Mouse (Mus musculus) limb, embryonic 12.5 days (tissue): ENCODE data around the gene Nek6. TPM values are rescaled to one million over a fixed set of nuclear protein-coding genes. Genes with fewer than 3 reads are reported as not detected.

Experiments
- ATAC-seq: fragments of 200-750 bp; cut with Nextera tagmentation; 2 replicates; pipeline ENCODE4 v1.8.0; 2017; ENCODE audit warnings: low read depth, moderate TSS enrichment; ENCODE audit not compliant: insufficient number of reproducible peaks, insufficient read depth, low FRiP score, low TSS enrichment
- H3K27ac ChIP-seq: fragments of 300-500 bp; sonication (generic); 2 replicates; pipeline ENCODE4 v1.5.1; 2016; ENCODE audit warnings: mild to moderate bottlenecking, moderate library complexity
- H3K27me3 ChIP-seq: fragments of 300-500 bp; sonication (generic); 2 replicates; pipeline ENCODE4 v1.6.1; 2016; ENCODE audit warnings: mild to moderate bottlenecking, moderate library complexity
- H3K36me3 ChIP-seq: fragments of 300-500 bp; sonication (generic); 2 replicates; pipeline ENCODE4 v1.6.1; 2016; ENCODE audit warnings: mild to moderate bottlenecking, moderate library complexity
- H3K4me1 ChIP-seq: fragments of 300-500 bp; sonication (generic); replicated peaks from 2 replicates; pipeline ENCODE4 v1.6.1; 2016
- H3K4me2 ChIP-seq: fragments of 300-500 bp; sonication (generic); 2 replicates; pipeline ENCODE4 v1.6.1; 2016; ENCODE audit warnings: mild to moderate bottlenecking, moderate library complexity
- H3K4me3 ChIP-seq: fragments of 300-500 bp; sonication (generic); replicated peaks from 2 replicates; pipeline ENCODE4 v1.5.1; 2016; ENCODE audit warnings: mild to moderate bottlenecking
- H3K9ac ChIP-seq: fragments of 300-500 bp; sonication (generic); replicated peaks from 2 replicates; pipeline ENCODE4 v1.6.1; 2016; ENCODE audit warnings: mild to moderate bottlenecking, moderate library complexity
- H3K9me3 ChIP-seq: fragments of 300-500 bp; sonication (generic); 2 replicates; pipeline ENCODE4 v1.6.1; 2016; ENCODE audit warnings: mild to moderate bottlenecking, moderate library complexity
- WGBS: fragments of 180-500 bp; shearing (Covaris S2); methylation state at CpG from one replicate; pipeline ENCODE4 v1.1.7; 2016; 5-methylcytosine and 5-hydroxymethylcytosine counted together
- polyA plus RNA-seq: library from polyadenylated mRNA; unstranded; fragments of >200 nt; fragmentation: Nextera tagmentation; extraction: Ambion mirVana; gene quantifications from 2 replicates; pipeline ENCODE4 v1.2.1, GENCODE M21; 2016

Nek6 gene
- polyA plus RNA-seq, 1 experiment from 2014 or later: 140 TPM

DNA sequence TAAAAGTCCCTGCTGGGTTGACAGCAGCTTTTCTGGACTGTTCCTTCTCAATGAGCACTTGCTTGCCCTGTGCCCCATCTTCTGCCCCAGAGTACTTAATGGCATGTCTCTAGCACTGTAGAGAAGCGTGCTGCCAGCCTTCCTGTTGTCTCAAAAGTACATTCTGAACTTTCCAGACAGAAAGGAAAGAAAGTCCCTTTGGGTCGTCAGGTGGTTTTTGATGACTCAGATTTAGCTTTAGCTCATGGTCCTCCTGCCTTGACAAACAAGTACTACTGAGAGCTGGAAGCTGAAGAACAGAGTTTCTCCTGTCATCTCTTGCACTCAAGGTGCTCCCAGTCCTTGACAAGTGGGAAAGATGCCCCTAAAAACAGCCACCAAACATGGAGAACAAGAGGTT lies 98.7 kb downstream of the Nek6 start:
- Histone ChIP-seq H3K36me3 (peaks cover 62% of the 10 kb centered on the region), H3K4me2 (no peak overlapping the region), H3K4me3 (no peak overlapping the region), H3K9me3 (no peaks in the 10 kb centered on the region), H3K27ac (no peak overlapping the region), H3K9ac (no peak overlapping the region), H3K27me3 (no peaks in the 10 kb centered on the region), H3K4me1 (no peaks in the 10 kb centered on the region)
- 87% methylated on average over 2 of the region's 2 CpGs for WGBS
- no peak for ATAC-seq

DNA sequence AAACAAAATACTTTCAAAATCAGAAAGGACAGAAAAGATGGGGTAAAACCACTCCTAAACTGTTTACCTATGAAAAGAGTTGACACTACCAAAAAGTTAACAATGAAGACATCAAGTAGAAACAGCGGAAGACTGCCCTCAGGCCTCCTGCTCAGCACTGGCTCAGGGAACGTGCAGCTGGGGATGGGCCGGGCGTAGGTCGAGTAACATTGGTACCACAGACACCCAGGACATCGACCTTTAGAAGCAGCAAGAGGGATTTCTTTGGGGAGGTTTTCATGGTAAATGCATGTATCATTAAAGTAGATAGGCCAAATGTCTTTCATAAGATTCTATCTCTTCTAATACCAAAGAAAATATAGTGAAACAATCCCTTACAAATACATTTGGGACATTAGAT lies 101.2 kb downstream of the Nek6 start:
- Histone ChIP-seq H3K4me2 (no peak overlapping the region), H3K36me3 (peaks cover 55% of the 10 kb centered on the region), H3K27me3 (no peaks in the 10 kb centered on the region), H3K27ac (no peak overlapping the region), H3K9me3 (no peaks in the 10 kb centered on the region), H3K9ac (no peak overlapping the region), H3K4me3 (no peak overlapping the region), H3K4me1 (0 out of 2 replicates have a peak, but pooled peaks cover 3% of the 10 kb centered on the region)
- WGBS: 88% methylated on average over 6 of the region's 6 CpGs
- no peak for ATAC-seq

- no peaks in the 10 kb centered on the region for H3K9me3 ChIP-seq
- H3K9ac ChIP-seq: no peak overlapping the region
- H3K4me2 ChIP-seq: no peak overlapping the region
- no peak overlapping the region for H3K27ac ChIP-seq
- 96% methylated on average over 3 of the region's 3 CpGs for WGBS
- ATAC-seq: no peak
- no peak overlapping the region for H3K4me3 ChIP-seq
- H3K27me3 ChIP-seq: no peaks in the 10 kb centered on the region
- peaks cover 58% of the 10 kb centered on the region for H3K36me3 ChIP-seq
- 0 out of 2 replicates have a peak, but pooled peaks cover 3% of the 10 kb centered on the region for H3K4me1 ChIP-seq
Measured at GRCm38 (mm10) chr2:38613576-38613975, 102.1 kb downstream of the Nek6 start.

GRCm38 (mm10) chr2:38614437-38614836 lies 103.0 kb downstream of the Nek6 start:
- Histone ChIP-seq H3K27me3 (no peaks in the 10 kb centered on the region), H3K36me3 (peaks cover 59% of the 10 kb centered on the region), H3K27ac (no peak overlapping the region), H3K4me3 (no peak overlapping the region), H3K4me2 (no peak overlapping the region), H3K4me1 (0 out of 2 replicates have a peak, but pooled peaks cover 3% of the 10 kb centered on the region), H3K9ac (no peak overlapping the region), H3K9me3 (no peaks in the 10 kb centered on the region)
- WGBS: 85% methylated on average over 6 of the region's 6 CpGs
- no peak for ATAC-seq

DNA sequence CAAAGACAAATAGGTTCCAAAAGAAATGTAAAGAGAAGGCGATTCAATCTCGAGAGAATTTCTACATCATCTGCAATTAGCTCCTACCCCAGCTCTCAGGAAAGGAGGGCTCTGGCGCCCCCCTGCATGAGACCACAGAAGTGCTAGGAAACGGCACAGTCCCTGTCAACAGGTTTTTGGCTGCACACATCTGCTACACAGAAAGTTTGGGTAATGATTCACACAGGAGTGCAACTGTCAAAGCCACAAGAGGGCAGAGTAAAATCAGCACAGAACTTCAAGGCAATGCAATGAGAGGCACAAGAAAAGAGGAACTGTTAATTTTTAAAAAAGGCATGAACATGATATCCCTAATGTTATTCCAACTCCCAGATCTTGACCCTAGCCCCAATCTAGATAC lies 104.6 kb downstream of the Nek6 start:
- Histone ChIP-seq H3K9ac (no peak overlapping the region), H3K27ac (no peak overlapping the region), H3K4me1 (0 out of 2 replicates have a peak, but pooled peaks cover 3% of the 10 kb centered on the region), H3K36me3 (peaks cover 56% of the 10 kb centered on the region), H3K9me3 (no peaks in the 10 kb centered on the region), H3K4me2 (no peak overlapping the region), H3K27me3 (no peaks in the 10 kb centered on the region), H3K4me3 (no peak overlapping the region)
- WGBS: 63% methylated on average over 4 of the region's 4 CpGs
- ATAC-seq: no peak

DNA sequence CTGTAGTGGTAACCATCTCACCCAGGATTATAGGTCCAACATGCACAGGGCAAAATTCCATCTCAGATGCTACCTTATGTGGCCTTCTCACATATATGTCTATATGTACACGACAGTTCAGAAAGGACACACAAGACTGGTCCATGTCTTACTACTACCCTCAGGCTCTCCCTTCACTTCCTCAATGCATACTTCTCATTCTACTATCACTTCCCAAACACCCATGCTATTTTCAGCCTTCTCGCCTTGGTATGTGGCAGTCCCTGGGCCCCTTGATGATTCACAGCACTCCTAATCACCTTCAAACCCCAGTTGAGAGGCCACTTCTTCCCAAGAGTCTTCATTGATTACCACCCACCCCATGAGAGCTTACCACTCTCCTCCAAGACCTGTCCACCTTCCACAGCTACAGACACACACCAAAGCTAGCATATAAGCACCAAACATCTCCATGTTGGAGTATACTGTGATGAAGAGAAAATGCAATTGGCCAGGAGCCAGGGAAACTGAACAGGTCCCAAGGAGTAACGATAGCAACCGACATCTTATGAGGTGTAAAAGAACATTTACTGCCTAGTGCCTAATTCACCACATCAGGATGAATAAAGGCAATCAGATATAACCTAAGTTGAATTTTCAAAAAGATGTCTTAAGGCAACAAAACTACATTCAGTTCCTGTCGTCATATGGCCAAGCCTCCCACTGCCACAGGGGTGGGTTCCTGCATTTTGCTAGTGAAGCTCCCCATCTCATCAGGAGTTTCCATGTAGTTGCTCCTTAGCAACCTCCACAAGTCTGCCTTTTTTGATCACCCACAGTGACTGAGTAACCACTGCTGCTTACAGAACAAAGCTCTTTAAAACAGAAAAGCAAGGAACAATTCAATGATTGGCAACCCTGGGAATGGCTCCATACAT lies 105.8 kb downstream of the Nek6 start:
- Histone ChIP-seq H3K27me3 (no peaks in the 10 kb centered on the region), H3K4me3 (no peak overlapping the region), H3K4me1 (0 out of 2 replicates have a peak, but pooled peaks cover 3% of the 10 kb centered on the region), H3K36me3 (peaks cover 60% of the 10 kb centered on the region), H3K27ac (no peak overlapping the region), H3K9ac (no peak overlapping the region), H3K4me2 (no peak overlapping the region), H3K9me3 (no peaks in the 10 kb centered on the region)
- ATAC-seq: no peak
- WGBS: 83% methylated on average over 5 of the region's 5 CpGs

GRCm38 (mm10) chr2:38619777-38620176 lies 108.3 kb downstream of the Nek6 start:
- Histone ChIP-seq H3K9me3 (no peaks in the 10 kb centered on the region), H3K4me3 (no peak overlapping the region), H3K27ac (no peak overlapping the region), H3K4me1 (0 out of 2 replicates have a peak, but pooled peaks cover 3% of the 10 kb centered on the region), H3K4me2 (no peak overlapping the region), H3K27me3 (no peaks in the 10 kb centered on the region), H3K36me3 (peaks cover 48% of the 10 kb centered on the region), H3K9ac (no peak overlapping the region)
- no peak for ATAC-seq
- WGBS: 94% methylated on average over 4 of the region's 4 CpGs

DNA sequence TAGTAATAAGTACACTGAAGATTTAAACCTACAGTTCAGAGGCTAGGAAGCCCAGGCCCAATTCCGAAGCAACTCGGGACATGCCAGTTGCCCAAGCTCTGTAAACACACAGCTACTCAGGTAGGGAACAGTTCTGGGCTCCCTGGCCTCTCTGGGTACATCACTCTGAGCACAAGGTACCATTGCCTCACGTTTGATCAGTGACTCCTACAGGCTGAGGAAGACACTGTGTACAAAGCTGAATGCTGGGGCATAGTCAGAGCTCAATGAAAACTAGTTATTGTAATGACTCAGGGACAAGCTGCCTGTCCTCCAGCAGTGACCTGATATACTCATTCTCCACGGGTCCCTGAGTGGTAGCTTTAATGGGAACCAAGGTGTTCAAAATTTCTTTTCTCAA lies 109.6 kb downstream of the Nek6 start:
- WGBS: 87% methylated on average over 4 of the region's 4 CpGs
- no peaks in the 10 kb centered on the region for H3K4me1 ChIP-seq
- H3K27me3 ChIP-seq: no peaks in the 10 kb centered on the region
- no peak overlapping the region for H3K4me2 ChIP-seq
- H3K9ac ChIP-seq: no peak overlapping the region
- peaks cover 59% of the 10 kb centered on the region for H3K36me3 ChIP-seq
- no peaks in the 10 kb centered on the region for H3K9me3 ChIP-seq
- H3K4me3 ChIP-seq: no peak overlapping the region
- ATAC-seq: no peak
- no peak overlapping the region for H3K27ac ChIP-seq

DNA sequence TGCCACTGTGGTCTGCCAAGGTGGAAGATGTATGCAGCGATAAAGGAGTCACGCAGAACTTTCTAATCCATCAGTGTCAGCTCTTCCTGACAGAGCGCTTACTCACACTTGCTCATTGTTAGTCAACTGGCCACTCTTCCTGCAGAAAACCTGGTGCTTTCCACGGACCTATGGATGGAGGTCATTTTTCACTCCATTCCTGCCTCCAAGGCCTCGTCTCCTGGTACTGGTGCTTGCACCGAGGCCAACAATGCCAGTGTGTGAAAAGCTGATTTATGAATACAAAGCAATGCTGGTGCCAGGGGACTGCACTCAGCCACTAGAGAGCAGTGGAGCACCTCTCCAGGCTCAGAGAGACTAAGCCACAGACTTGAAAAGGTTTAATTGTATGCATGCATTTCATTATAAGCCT lies 110.2 kb downstream of the Nek6 start:
- H3K4me2 ChIP-seq: no peak overlapping the region
- ATAC-seq: no peak

GRCm38 (mm10) chr2:38623411-38623810 lies 112.0 kb downstream of the Nek6 start:
- 84% methylated on average over 3 of the region's 3 CpGs for WGBS
- H3K9me3 ChIP-seq: no peaks in the 10 kb centered on the region
- peaks cover 66% of the 10 kb centered on the region for H3K36me3 ChIP-seq
- ATAC-seq: no peak
- no peak overlapping the region for H3K9ac ChIP-seq
- no peaks in the 10 kb centered on the region for H3K27me3 ChIP-seq
- no peak overlapping the region for H3K27ac ChIP-seq
- no peak overlapping the region for H3K4me3 ChIP-seq
- H3K4me1 ChIP-seq: no peaks in the 10 kb centered on the region
- H3K4me2 ChIP-seq: no peak overlapping the region

More for the DNA sequence above, 110.2 kb downstream of the Nek6 start:
- H3K4me1 ChIP-seq: no peaks in the 10 kb centered on the region
- H3K36me3 ChIP-seq: peaks cover 65% of the 10 kb centered on the region
- H3K27ac ChIP-seq: no peak overlapping the region
- H3K4me3 ChIP-seq: no peak overlapping the region
- H3K9ac ChIP-seq: no peak overlapping the region
- no peaks in the 10 kb centered on the region for H3K9me3 ChIP-seq
- WGBS: 78% methylated on average over 6 of the region's 6 CpGs
- H3K27me3 ChIP-seq: no peaks in the 10 kb centered on the region

- H3K36me3 ChIP-seq: peaks cover 66% of the 10 kb centered on the region
- H3K4me1 ChIP-seq: no peaks in the 10 kb centered on the region
- WGBS: 91% methylated on average over 8 of the region's 8 CpGs
- no peaks in the 10 kb centered on the region for H3K27me3 ChIP-seq
- no peak for ATAC-seq
- no peak overlapping the region for H3K27ac ChIP-seq
- no peak overlapping the region for H3K9ac ChIP-seq
- no peaks in the 10 kb centered on the region for H3K9me3 ChIP-seq
- H3K4me3 ChIP-seq: no peak overlapping the region
- no peak overlapping the region for H3K4me2 ChIP-seq
Measured at GRCm38 (mm10) chr2:38623821-38624590, 112.6 kb downstream of the Nek6 start.
